Mouse (Mus musculus) ES-E14 (cell line): Measurements from ENCODE around the gene Ccdc57. TPM values are rescaled to one million over a fixed set of nuclear protein-coding genes. Genes with fewer than 3 reads are reported as not detected.

ENCODE experiments used
- DNase-seq: peaks from one replicate; pipeline ENCODE4 v3.0.0-alpha.2; 2013; ENCODE audit warnings: low read depth, low spot score
- H3K27ac ChIP-seq: 2 replicates; pipeline ENCODE4 v1.5.1; 2012; ENCODE audit warnings: low read depth, mild to moderate bottlenecking, low read length, moderate library complexity, mixed read lengths; ENCODE audit not compliant: poor library complexity, insufficient read depth, severe bottlenecking
- H3K36me3 ChIP-seq: 2 replicates; pipeline ENCODE4 v1.6.1; 2012; ENCODE audit warnings: mild to moderate bottlenecking, low read length, moderate library complexity, mixed read lengths; ENCODE audit not compliant: control insufficient read depth, poor library complexity, insufficient read depth, severe bottlenecking
- H3K4me1 ChIP-seq, 2 experiments: fragments of 150-350 bp in 1 of 2; sonication (generic) in 1 of 2; 2 replicates each; pipeline ENCODE4 v1.6.1; 2012; ENCODE audit warnings: low read length in 2 of 2, mild to moderate bottlenecking in 1 of 2, mixed read lengths in 1 of 2; ENCODE audit not compliant: control insufficient read depth in 2 of 2, insufficient read depth in 2 of 2, poor library complexity in 1 of 2
- H3K4me3 ChIP-seq, 2 experiments: fragments of 150-350 bp in 1 of 2; sonication (generic) in 1 of 2; 2 replicates each; pipeline ENCODE4 v1.5.1; 2012; ENCODE audit warnings: low read length in 2 of 2, low read depth in 1 of 2, mild to moderate bottlenecking in 1 of 2, mixed read lengths in 1 of 2; ENCODE audit not compliant: insufficient read depth in 1 of 2, poor library complexity in 1 of 2, severe bottlenecking in 1 of 2
- H3K9ac ChIP-seq: 2 replicates; pipeline ENCODE4 v1.6.1; 2012; ENCODE audit warnings: low read depth, mild to moderate bottlenecking, low read length, mixed read lengths; ENCODE audit not compliant: poor library complexity, insufficient read depth, severe bottlenecking
- H3K9me3 ChIP-seq: fragments of 150-350 bp; sonication (generic); 2 replicates; pipeline ENCODE4 v1.6.1; 2012; ENCODE audit warnings: low read depth, mild to moderate bottlenecking, low read length; ENCODE audit not compliant: control insufficient read depth, insufficient read depth
- CHD2 ChIP-seq: IDR thresholded peaks from 2 replicates; pipeline ENCODE4 v1.6.1; 2014; ENCODE audit warnings: mild to moderate bottlenecking, low read depth, low read length, inconsistent platforms
- HCFC1 ChIP-seq: IDR thresholded peaks from 2 replicates; pipeline ENCODE4 v1.6.1; 2012; ENCODE audit warnings: low read length, inconsistent platforms, borderline replicate concordance; ENCODE audit not compliant: insufficient read depth
- MAFK ChIP-seq: IDR thresholded peaks from 2 replicates; pipeline ENCODE4 v1.6.1; 2014; ENCODE audit warnings: mild to moderate bottlenecking, low read depth, low read length, inconsistent platforms; ENCODE audit not compliant: insufficient read depth
- ZC3H11A ChIP-seq: IDR thresholded peaks from 2 replicates; pipeline ENCODE4 v1.6.1; 2012; ENCODE audit warnings: low read depth, mild to moderate bottlenecking, inconsistent platforms, low read length, borderline replicate concordance
- ZNF384 ChIP-seq: IDR thresholded peaks from 2 replicates; pipeline ENCODE4 v1.6.1; 2012; ENCODE audit warnings: low read depth, low read length, inconsistent platforms
- in situ Hi-C, 2 experiments: fragments of 600-800 bp; cut with MboI; formaldehyde crosslinking; loops; one replicate each; pipeline ENCODE4 v1.15.1; 2025; ENCODE audit warnings: low sequenced_read_pairs in 2 of 2, inconsistent platforms in 1 of 2; ENCODE audit not compliant: unreplicated experiment in 2 of 2
- total RNA-seq: library from RNA; depleted of rRNA; stranded (reverse); fragments of 300-350 nt; gene quantifications from 2 replicates; pipeline ENCODE4 v1.2.3, GENCODE M21; 2012

The Ccdc57 gene
- total RNA-seq, 1 experiment, result 1.8 TPM

DNA sequence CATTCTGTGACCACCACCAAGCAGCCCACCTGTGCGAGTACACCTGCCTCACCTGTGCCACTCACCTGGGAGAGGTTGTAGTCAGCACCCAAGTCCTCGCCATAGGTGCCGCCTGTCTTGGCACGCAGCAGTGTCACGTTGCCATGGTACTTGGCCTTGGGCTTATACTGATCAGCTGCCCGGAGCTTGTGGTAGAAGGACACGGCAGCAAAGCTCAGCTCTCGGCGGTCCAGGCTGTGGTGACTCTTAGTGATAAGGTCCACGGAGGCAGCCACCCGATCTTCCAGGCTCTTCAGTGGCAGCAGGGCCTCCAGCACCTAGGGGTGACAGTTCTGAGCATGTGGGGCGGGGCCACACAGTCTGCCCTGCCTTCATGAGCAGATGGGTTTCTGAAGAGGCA lies 124.7 kb downstream of the Ccdc57 start:
- H3K27ac ChIP-seq, result no peak overlapping the region
- no peak overlapping the region for H3K9ac ChIP-seq
- H3K36me3 ChIP-seq, result peaks cover 70% of the 10 kb centered on the region
- peaks cover 4 to 9% of the 10 kb centered on the region in 2 experiments; a peak in 3 of 4 replicates for H3K4me1 ChIP-seq
- no peaks in the 10 kb centered on the region for H3K9me3 ChIP-seq
- TF ChIP-seq MAFK, result no peak
- no peak for TF ChIP-seq ZC3H11A
- no peak for TF ChIP-seq HCFC1
- no peak for TF ChIP-seq ZNF384
- no peak for TF ChIP-seq CHD2
- in situ Hi-C loops, result no loop called here
- no peak for DNase-seq
- H3K4me3 ChIP-seq, result no peak overlapping the region

GRCm38 (mm10) chr11:120805375-120806298 lies 127.0 kb downstream of the Ccdc57 start:
- Histone ChIP-seq H3K4me3 (no peak overlapping the region), H3K9me3 (no peaks in the 10 kb centered on the region), H3K36me3 (peaks cover 46% of the 10 kb centered on the region), H3K4me1 (peaks cover 4 to 11% of the 10 kb centered on the region in 2 experiments; a peak in 3 of 4 replicates), H3K9ac (no peak overlapping the region), H3K27ac (no peak overlapping the region)
- TF ChIP-seq CHD2 (0 out of 2 replicates have a peak, but pooled peaks have one; percentile 32), ZC3H11A (no peak)
- in situ Hi-C loops, result no loop called here
- no peak for DNase-seq

- Histone ChIP-seq H3K9ac (no peak overlapping the region), H3K36me3 (peaks cover 38% of the 10 kb centered on the region), H3K4me1 (peaks cover 4 to 13% of the 10 kb centered on the region in 2 experiments; a peak in 3 of 4 replicates), H3K27ac (no peak overlapping the region), H3K4me3 (no peak overlapping the region), H3K9me3 (no peaks in the 10 kb centered on the region)
- no peak for DNase-seq
- in situ Hi-C loops, result no loop called here
- TF ChIP-seq MAFK (no peak), ZNF384 (no peak), ZC3H11A (no peak)
Observed at GRCm38 (mm10) chr11:120804769-120805168, 127.9 kb downstream of the Ccdc57 start.

DNA sequence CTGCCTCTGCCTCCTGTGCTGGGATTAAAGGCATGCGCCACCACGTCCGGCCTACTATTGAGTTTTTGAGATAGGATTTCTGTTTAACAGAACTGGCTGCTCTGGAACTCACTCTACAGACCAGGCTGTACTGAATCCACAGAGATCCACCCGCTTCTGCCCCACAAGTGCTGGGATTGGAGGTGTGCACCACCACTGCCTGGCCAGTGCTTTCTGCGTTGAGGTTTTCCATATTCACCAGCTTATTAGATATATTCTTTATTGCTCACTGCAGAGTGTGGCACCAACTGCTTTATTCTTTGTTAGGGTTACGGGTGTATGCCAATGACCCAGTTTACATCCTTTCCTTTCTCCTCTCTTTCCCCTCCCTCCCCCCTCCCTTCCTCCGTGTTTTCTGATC lies 128.4 kb downstream of the Ccdc57 start:
- Histone ChIP-seq H3K4me3 (no peak overlapping the region), H3K4me1 (peaks cover 4 to 15% of the 10 kb centered on the region in 2 experiments; a peak in 3 of 4 replicates), H3K9me3 (no peaks in the 10 kb centered on the region), H3K36me3 (peaks cover 33% of the 10 kb centered on the region), H3K27ac (no peak overlapping the region), H3K9ac (no peak overlapping the region)
- in situ Hi-C loops, result no loop called here
- no peak for TF ChIP-seq MAFK
- no peak for TF ChIP-seq ZC3H11A
- no peak for TF ChIP-seq HCFC1
- no peak for TF ChIP-seq ZNF384
- TF ChIP-seq CHD2, result no peak
- DNase-seq, result no peak
